Mouse (Mus musculus): Measurements from ENCODE around the gene Prtn3. TPM values are rescaled to one million over a fixed set of nuclear protein-coding genes. Genes with fewer than 3 reads are reported as not detected.

Gene Prtn3
- polyA plus RNA-seq, 1 experiment from 2014 or later: 5.6 TPM

- no peaks in the 10 kb centered on the region for H3K9me3 ChIP-seq (ENCODE audit: control insufficient read depth, low read depth, low read length)
- peak overlapping the region; percentile 48; the same call in 1 of the 2 replicates for H3K27ac ChIP-seq (ENCODE audit: low read length)
- ATAC-seq (ENCODE audit: insufficient number of reproducible peaks, insufficient read depth, low FRiP score, low read depth): no peak
- peak overlapping the region; percentile 77 for H3K4me3 ChIP-seq (ENCODE audit: low read depth, low read length)
- peak overlapping the region; percentile 83 for H3K4me2 ChIP-seq (replicated peaks; ENCODE audit: low read depth, low read length)
- peaks cover 22% of the 10 kb centered on the region for H3K36me3 ChIP-seq (ENCODE audit: control insufficient read depth, insufficient read depth, low read length)
- H3K27me3 ChIP-seq (ENCODE audit: control insufficient read depth, insufficient read depth, low read length): no peaks in the 10 kb centered on the region
- H3K4me1 ChIP-seq (ENCODE audit: control insufficient read depth, insufficient read depth, low read length): peaks cover 46% of the 10 kb centered on the region
- no peak overlapping the region; the same call in 1 of the 2 replicates for H3K9ac ChIP-seq (replicated peaks; ENCODE audit: low read depth, low read length)
- 17% methylated on average over 9 of the region's 9 CpGs for WGBS
These were observed 54.8 kb downstream of the Prtn3 start for GRCm38 (mm10) chr10:79928907-79929701.

GRCm38 (mm10) chr10:79929967-79930825 lies 55.9 kb downstream of the Prtn3 start:
- 87% methylated on average over 18 of the region's 18 CpGs for WGBS
- ATAC-seq (ENCODE audit: insufficient number of reproducible peaks, insufficient read depth, low FRiP score, low read depth): no peak
- Histone ChIP-seq H3K4me3 (ENCODE audit: low read depth, low read length) (no peak overlapping the region), H3K9ac (replicated peaks; ENCODE audit: low read depth, low read length) (no peak overlapping the region), H3K9me3 (ENCODE audit: control insufficient read depth, low read depth, low read length) (no peaks in the 10 kb centered on the region), H3K4me1 (ENCODE audit: control insufficient read depth, insufficient read depth, low read length) (peaks cover 54% of the 10 kb centered on the region), H3K27ac (ENCODE audit: low read length) (no peak overlapping the region), H3K36me3 (ENCODE audit: control insufficient read depth, insufficient read depth, low read length) (peaks cover 22% of the 10 kb centered on the region), H3K27me3 (ENCODE audit: control insufficient read depth, insufficient read depth, low read length) (no peaks in the 10 kb centered on the region), H3K4me2 (replicated peaks; ENCODE audit: low read depth, low read length) (no peak overlapping the region)

- Histone ChIP-seq H3K4me1 (ENCODE audit: control insufficient read depth, insufficient read depth, low read length) (peaks cover 50% of the 10 kb centered on the region), H3K9ac (replicated peaks; ENCODE audit: low read depth, low read length) (no peak overlapping the region), H3K27ac (ENCODE audit: low read length) (no peak overlapping the region), H3K4me3 (ENCODE audit: low read depth, low read length) (no peak overlapping the region), H3K9me3 (ENCODE audit: control insufficient read depth, low read depth, low read length) (no peaks in the 10 kb centered on the region), H3K36me3 (ENCODE audit: control insufficient read depth, insufficient read depth, low read length) (peaks cover 22% of the 10 kb centered on the region), H3K27me3 (ENCODE audit: control insufficient read depth, insufficient read depth, low read length) (no peaks in the 10 kb centered on the region), H3K4me2 (replicated peaks; ENCODE audit: low read depth, low read length) (no peak overlapping the region)
- 92% methylated on average over 16 of the region's 16 CpGs for WGBS
- no peak for ATAC-seq (ENCODE audit: insufficient number of reproducible peaks, insufficient read depth, low FRiP score, low read depth)
These were observed 56.5 kb downstream of the Prtn3 start for GRCm38 (mm10) chr10:79930826-79931186.

GRCm38 (mm10) chr10:79931797-79932196 lies 57.5 kb downstream of the Prtn3 start:
- ATAC-seq (ENCODE audit: insufficient number of reproducible peaks, insufficient read depth, low FRiP score, low read depth): no peak
- H3K4me3 ChIP-seq (ENCODE audit: low read depth, low read length): no peak overlapping the region
- no peak overlapping the region for H3K4me2 ChIP-seq (replicated peaks; ENCODE audit: low read depth, low read length)
- no peaks in the 10 kb centered on the region for H3K9me3 ChIP-seq (ENCODE audit: control insufficient read depth, low read depth, low read length)
- H3K36me3 ChIP-seq (ENCODE audit: control insufficient read depth, insufficient read depth, low read length): peaks cover 22% of the 10 kb centered on the region
- no peak overlapping the region for H3K27ac ChIP-seq (ENCODE audit: low read length)
- WGBS: 82% methylated on average over 9 of the region's 9 CpGs
- no peak overlapping the region for H3K9ac ChIP-seq (replicated peaks; ENCODE audit: low read depth, low read length)
- H3K27me3 ChIP-seq (ENCODE audit: control insufficient read depth, insufficient read depth, low read length): no peaks in the 10 kb centered on the region
- H3K4me1 ChIP-seq (ENCODE audit: control insufficient read depth, insufficient read depth, low read length): peaks cover 52% of the 10 kb centered on the region

- peak overlapping the region; percentile 55; the same call in 1 of the 2 replicates for H3K27ac ChIP-seq (ENCODE audit: low read length)
- no peak overlapping the region for H3K9ac ChIP-seq (replicated peaks; ENCODE audit: low read depth, low read length)
- no peaks in the 10 kb centered on the region for H3K27me3 ChIP-seq (ENCODE audit: control insufficient read depth, insufficient read depth, low read length)
- H3K9me3 ChIP-seq (ENCODE audit: control insufficient read depth, low read depth, low read length): no peaks in the 10 kb centered on the region
- ATAC-seq (ENCODE audit: insufficient number of reproducible peaks, insufficient read depth, low FRiP score, low read depth): no peak; the same call in 1 of the 2 replicates
- peaks cover 58% of the 10 kb centered on the region for H3K4me1 ChIP-seq (ENCODE audit: control insufficient read depth, insufficient read depth, low read length)
- WGBS: 19% methylated on average over 8 of the region's 8 CpGs
- no peak overlapping the region for H3K4me3 ChIP-seq (ENCODE audit: low read depth, low read length)
- no peak overlapping the region for H3K4me2 ChIP-seq (replicated peaks; ENCODE audit: low read depth, low read length)
- peaks cover 26% of the 10 kb centered on the region for H3K36me3 ChIP-seq (ENCODE audit: control insufficient read depth, insufficient read depth, low read length)
These were observed 58.5 kb downstream of the Prtn3 start for GRCm38 (mm10) chr10:79932736-79933135.

Small RNA genes within 50 kb of the gene (microRNA-seq; reads per million reads assigned to microRNA genes)
- gene Mir6910: not detected

Other genes with a start within 250 kb of the Prtn3 start
- gene Shc2, start 236.6 kb upstream of the Prtn3 start, polyA plus RNA-seq (2014; fragmentation: Nextera tagmentation; extraction: Ambion mirVana): 7.1 and 7.7 TPM in 2 replicates
- 0.20 TPM in 1 of 2 replicates, not detected in the other for gene Odf3l2, start 228.7 kb upstream of the Prtn3 start, polyA plus RNA-seq (2014; fragmentation: Nextera tagmentation; extraction: Ambion mirVana)
- 29.7 and 30.0 TPM in 2 replicates for gene Madcam1, start 209.9 kb upstream of the Prtn3 start, polyA plus RNA-seq (2014; fragmentation: Nextera tagmentation; extraction: Ambion mirVana)
- gene Tpgs1, start 205.1 kb upstream of the Prtn3 start, polyA plus RNA-seq (2014; fragmentation: Nextera tagmentation; extraction: Ambion mirVana): 64.5 and 64.8 TPM in 2 replicates
- 88.7 and 93.6 TPM in 2 replicates for gene Cdc34, start 192.3 kb upstream of the Prtn3 start, polyA plus RNA-seq (2014; fragmentation: Nextera tagmentation; extraction: Ambion mirVana)
- gene Gzmm, start 185.5 kb upstream of the Prtn3 start, polyA plus RNA-seq (2014; fragmentation: Nextera tagmentation; extraction: Ambion mirVana): 1.0 and 1.6 TPM in 2 replicates
- 871 and 937 TPM in 2 replicates for gene Bsg, start 170.0 kb upstream of the Prtn3 start, polyA plus RNA-seq (2014; fragmentation: Nextera tagmentation; extraction: Ambion mirVana)
- 0.10 and 0.25 TPM in 2 replicates for gene Hcn2, start 157.8 kb upstream of the Prtn3 start, polyA plus RNA-seq (2014; fragmentation: Nextera tagmentation; extraction: Ambion mirVana)
- 26.3 and 31.8 TPM in 2 replicates for gene Polrmt, start 127.9 kb upstream of the Prtn3 start, polyA plus RNA-seq (2014; fragmentation: Nextera tagmentation; extraction: Ambion mirVana)
- 0.29 and 0.39 TPM in 2 replicates for gene Fgf22, start 119.4 kb upstream of the Prtn3 start, polyA plus RNA-seq (2014; fragmentation: Nextera tagmentation; extraction: Ambion mirVana)
- 72.1 and 77.3 TPM in 2 replicates for gene Rnf126, start 107.5 kb upstream of the Prtn3 start, polyA plus RNA-seq (2014; fragmentation: Nextera tagmentation; extraction: Ambion mirVana)
- 8.7 and 9.0 TPM in 2 replicates for gene Fstl3, start 97.2 kb upstream of the Prtn3 start, polyA plus RNA-seq (2014; fragmentation: Nextera tagmentation; extraction: Ambion mirVana)
- gene Prss57, start 83.5 kb upstream of the Prtn3 start, polyA plus RNA-seq (2014; fragmentation: Nextera tagmentation; extraction: Ambion mirVana): not detected in 2 replicates
- gene Palm, start 80.9 kb upstream of the Prtn3 start, polyA plus RNA-seq (2014; fragmentation: Nextera tagmentation; extraction: Ambion mirVana): 67.0 and 78.0 TPM in 2 replicates
- gene Misp, start 53.5 kb upstream of the Prtn3 start, polyA plus RNA-seq (2014; fragmentation: Nextera tagmentation; extraction: Ambion mirVana): 27.6 and 33.1 TPM in 2 replicates
- gene Ptbp1, start 20.0 kb upstream of the Prtn3 start, polyA plus RNA-seq (2014; fragmentation: Nextera tagmentation; extraction: Ambion mirVana): 237 and 275 TPM in 2 replicates
- 41.3 and 51.7 TPM in 2 replicates for gene Plppr3, start 158 bp downstream of the Prtn3 start, polyA plus RNA-seq (2014; fragmentation: Nextera tagmentation; extraction: Ambion mirVana)
- gene Elane, start 11.8 kb downstream of the Prtn3 start, polyA plus RNA-seq (2014; fragmentation: Nextera tagmentation; extraction: Ambion mirVana): 0.88 and 3.3 TPM in 2 replicates
- gene Cfd, start 16.4 kb downstream of the Prtn3 start, polyA plus RNA-seq (2014; fragmentation: Nextera tagmentation; extraction: Ambion mirVana): not detected in 2 replicates
- gene Med16, start 34.4 kb downstream of the Prtn3 start, polyA plus RNA-seq (2014; fragmentation: Nextera tagmentation; extraction: Ambion mirVana): 43.4 and 46.4 TPM in 2 replicates
- gene Gm26602, start 36.4 kb downstream of the Prtn3 start, polyA plus RNA-seq (2014; fragmentation: Nextera tagmentation; extraction: Ambion mirVana): 5.3 TPM in 1 of 2 replicates, not detected in the other
- gene Kiss1r, start 42.5 kb downstream of the Prtn3 start, polyA plus RNA-seq (2014; fragmentation: Nextera tagmentation; extraction: Ambion mirVana): 0.81 and 1.0 TPM in 2 replicates
- gene R3hdm4, start 46.7 kb downstream of the Prtn3 start, polyA plus RNA-seq (2014; fragmentation: Nextera tagmentation; extraction: Ambion mirVana): 143 and 151 TPM in 2 replicates
- gene Arid3a, start 52.6 kb downstream of the Prtn3 start, polyA plus RNA-seq (2014; fragmentation: Nextera tagmentation; extraction: Ambion mirVana): 12.7 and 14.0 TPM in 2 replicates
- 97.2 and 107 TPM in 2 replicates for gene Wdr18, start 85.7 kb downstream of the Prtn3 start, polyA plus RNA-seq (2014; fragmentation: Nextera tagmentation; extraction: Ambion mirVana)
- gene Grin3b, start 96.2 kb downstream of the Prtn3 start, polyA plus RNA-seq (2014; fragmentation: Nextera tagmentation; extraction: Ambion mirVana): 0.32 and 0.36 TPM in 2 replicates
- 15.6 and 16.7 TPM in 2 replicates for gene Tmem259, start 109.9 kb downstream of the Prtn3 start, polyA plus RNA-seq (2014; fragmentation: Nextera tagmentation; extraction: Ambion mirVana)
- 397 and 424 TPM in 2 replicates for gene Cnn2, start 114.1 kb downstream of the Prtn3 start, polyA plus RNA-seq (2014; fragmentation: Nextera tagmentation; extraction: Ambion mirVana)
- 3.2 and 3.6 TPM in 2 replicates for gene Abca7, start 122.0 kb downstream of the Prtn3 start, polyA plus RNA-seq (2014; fragmentation: Nextera tagmentation; extraction: Ambion mirVana)
- 5.1 and 5.7 TPM in 2 replicates for gene Arhgap45, start 142.2 kb downstream of the Prtn3 start, polyA plus RNA-seq (2014; fragmentation: Nextera tagmentation; extraction: Ambion mirVana)
- gene Polr2e, start 165.3 kb downstream of the Prtn3 start, polyA plus RNA-seq (2014; fragmentation: Nextera tagmentation; extraction: Ambion mirVana): 220 TPM in 2 replicates
- 434 and 466 TPM in 2 replicates for gene Gpx4, start 172.7 kb downstream of the Prtn3 start, polyA plus RNA-seq (2014; fragmentation: Nextera tagmentation; extraction: Ambion mirVana)
- 13.2 and 15.7 TPM in 2 replicates for gene Sbno2, start 231.1 kb downstream of the Prtn3 start, polyA plus RNA-seq (2014; fragmentation: Nextera tagmentation; extraction: Ambion mirVana)
- 25.2 and 25.9 TPM in 2 replicates for gene Stk11, start 241.3 kb downstream of the Prtn3 start, polyA plus RNA-seq (2014; fragmentation: Nextera tagmentation; extraction: Ambion mirVana)

All from stomach, embryonic 14.5 days (tissue).